Mouse (Mus musculus): Measurements from ENCODE around the gene Ptgds. TPM values are rescaled to one million over a fixed set of nuclear protein-coding genes. Genes with fewer than 3 reads are reported as not detected.

Ptgds gene
- polyA plus RNA-seq, 2 experiments: 0.17 to 0.96 TPM

- TF ChIP-seq EP300 (IDR thresholded peaks at IDR 0.05; ENCODE audit: low read depth): no peak
- TF ChIP-seq CTCF (IDR thresholded peaks at IDR 0.05; ENCODE audit: low read depth): no peak
- H3K36me3 ChIP-seq (replicated peaks; ENCODE audit: control insufficient read depth, insufficient read depth, low read depth): no peaks in the 10 kb centered on the region
- ATAC-seq (ENCODE audit: insufficient read depth) (no peak), DNase-seq (ENCODE audit: low read depth in 3 of 3, low spot score in 3 of 3) (no peak)
- no peaks in the 10 kb centered on the region for H3K4me1 ChIP-seq (replicated peaks; ENCODE audit: control insufficient read depth in 2 of 2, insufficient read depth in 2 of 2, low read length in 1 of 2)
- no peaks in the 10 kb centered on the region for H3K27me3 ChIP-seq (ENCODE audit: control insufficient read depth, insufficient read depth, low read length)
- 40% methylated on average over 1 of the region's 1 CpGs for WGBS (ENCODE audit: insufficient replicate concordance)
- no peak overlapping the region for H3K4me2 ChIP-seq (ENCODE audit: low read depth)
- no peaks in the 10 kb centered on the region for H3K9me3 ChIP-seq (ENCODE audit: control insufficient read depth, low read length)
- H3K4me3 ChIP-seq (ENCODE audit: insufficient read depth in 1 of 2, low read depth in 2 of 2, low read length in 2 of 2): no peak overlapping the region
- no peak overlapping the region for H3K9ac ChIP-seq (replicated peaks)
- H3K27ac ChIP-seq: no peak overlapping the region
These were observed 46.2 kb downstream of the Ptgds start for GRCm38 (mm10) chr2:25423626-25424025.

DNA sequence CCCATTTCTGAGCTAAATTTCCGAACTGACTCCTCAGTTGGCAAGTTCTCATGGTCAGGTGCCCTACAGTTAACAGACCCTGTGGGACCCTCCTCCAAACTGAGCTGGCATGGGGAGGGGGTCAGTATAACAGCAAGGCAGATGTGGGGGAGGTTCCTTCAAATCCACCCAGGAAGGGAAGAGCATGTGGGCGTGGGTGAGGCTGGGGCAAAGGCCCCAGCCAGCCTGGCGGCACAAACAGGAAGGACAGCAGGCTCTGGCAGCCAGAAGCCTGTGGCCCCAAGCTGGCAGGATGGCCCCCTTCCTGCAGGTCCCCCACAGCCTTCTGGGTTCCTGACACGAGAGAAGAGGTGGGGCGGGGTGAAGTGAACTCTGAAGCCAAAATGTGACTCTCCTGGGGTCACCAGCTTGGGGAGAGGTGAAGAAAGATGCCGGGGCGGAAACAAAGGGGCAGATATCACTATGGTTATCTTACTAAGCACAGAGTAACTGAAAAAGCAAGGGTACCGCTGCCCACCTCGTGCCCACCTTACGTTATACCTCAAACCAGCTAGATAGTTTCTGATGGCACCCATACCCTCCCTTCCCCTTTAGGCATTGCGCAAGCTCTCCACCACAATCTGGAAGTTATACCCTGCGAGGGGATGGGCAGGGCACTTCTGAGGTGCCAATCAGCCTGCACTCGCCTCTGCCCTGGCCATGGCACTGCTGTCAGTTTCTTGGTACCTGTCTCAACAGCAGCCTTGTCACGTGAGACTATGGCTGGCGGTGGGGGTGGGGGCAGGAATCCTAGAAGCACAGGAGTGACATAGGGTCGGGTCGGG is 47.0 kb downstream of the Ptgds start, which contains the start of gene Fut7:
Gene Fut7, plus strand, starts transcription at position 681 of the 824 bp plus-strand sequence.
- Histone ChIP-seq H3K9ac (replicated peaks) (no peak within 1 kb of the TSS), H3K4me1 (replicated peaks; ENCODE audit: control insufficient read depth in 2 of 2, insufficient read depth in 2 of 2, low read length in 1 of 2) (no peaks in the 10 kb centered on the region), H3K27ac (no peak within 1 kb of the TSS), H3K9me3 (ENCODE audit: control insufficient read depth, low read length) (no peaks in the 10 kb centered on the region), H3K27me3 (ENCODE audit: control insufficient read depth, insufficient read depth, low read length) (no peaks in the 10 kb centered on the region), H3K36me3 (replicated peaks; ENCODE audit: control insufficient read depth, insufficient read depth, low read depth) (no peaks in the 10 kb centered on the region), H3K4me3 (ENCODE audit: insufficient read depth in 1 of 2, low read depth in 2 of 2, low read length in 2 of 2) (no peak within 1 kb of the TSS), H3K4me2 (ENCODE audit: low read depth) (no peak within 1 kb of the TSS)
- no peak for DNase-seq (ENCODE audit: low read depth in 3 of 3, low spot score in 3 of 3)
- ATAC-seq (ENCODE audit: insufficient read depth): no peak
- no peak for TF ChIP-seq CTCF (IDR thresholded peaks at IDR 0.05; ENCODE audit: low read depth)
- no peak for TF ChIP-seq EP300 (IDR thresholded peaks at IDR 0.05; ENCODE audit: low read depth)
- 25% methylated on average over 17 of the region's 17 CpGs for WGBS (ENCODE audit: insufficient replicate concordance)

- H3K4me2 ChIP-seq (ENCODE audit: low read depth): no peak overlapping the region
- H3K9me3 ChIP-seq (ENCODE audit: control insufficient read depth, low read length): no peaks in the 10 kb centered on the region
- no peaks in the 10 kb centered on the region for H3K4me1 ChIP-seq (replicated peaks; ENCODE audit: control insufficient read depth in 2 of 2, insufficient read depth in 2 of 2, low read length in 1 of 2)
- H3K9ac ChIP-seq (replicated peaks): no peak overlapping the region
- DNase-seq (ENCODE audit: low read depth in 3 of 3, low spot score in 3 of 3) (peak; percentile 19 to 24 (median 22)), ATAC-seq (ENCODE audit: insufficient read depth) (no peak)
- TF ChIP-seq EP300 (IDR thresholded peaks at IDR 0.05; ENCODE audit: low read depth) (no peak), CTCF (IDR thresholded peaks at IDR 0.05; ENCODE audit: low read depth) (peak; percentile 70)
- H3K4me3 ChIP-seq (ENCODE audit: insufficient read depth in 1 of 2, low read depth in 2 of 2, low read length in 2 of 2): no peak overlapping the region
- no peaks in the 10 kb centered on the region for H3K27me3 ChIP-seq (ENCODE audit: control insufficient read depth, insufficient read depth, low read length)
- WGBS (ENCODE audit: insufficient replicate concordance): 18% methylated on average over 3 of the region's 3 CpGs
- no peak overlapping the region for H3K27ac ChIP-seq
- H3K36me3 ChIP-seq (replicated peaks; ENCODE audit: control insufficient read depth, insufficient read depth, low read depth): no peaks in the 10 kb centered on the region
These were observed 48.0 kb downstream of the Ptgds start for GRCm38 (mm10) chr2:25421896-25422295.

GRCm38 (mm10) chr2:25417426-25417825 is 52.4 kb downstream of the Ptgds start:
- Histone ChIP-seq H3K9ac (replicated peaks) (no peak overlapping the region), H3K4me2 (ENCODE audit: low read depth) (no peak overlapping the region), H3K9me3 (ENCODE audit: control insufficient read depth, low read length) (no peaks in the 10 kb centered on the region), H3K36me3 (replicated peaks; ENCODE audit: control insufficient read depth, insufficient read depth, low read depth) (no peaks in the 10 kb centered on the region), H3K4me3 (ENCODE audit: insufficient read depth in 1 of 2, low read depth in 2 of 2, low read length in 2 of 2) (no peak overlapping the region), H3K27ac (no peak overlapping the region), H3K4me1 (replicated peaks; ENCODE audit: control insufficient read depth in 2 of 2, insufficient read depth in 2 of 2, low read length in 1 of 2) (no peaks in the 10 kb centered on the region), H3K27me3 (ENCODE audit: control insufficient read depth, insufficient read depth, low read length) (no peaks in the 10 kb centered on the region)
- no peak for ATAC-seq (ENCODE audit: insufficient read depth)
- no peak for TF ChIP-seq EP300 (IDR thresholded peaks at IDR 0.05; ENCODE audit: low read depth)
- TF ChIP-seq CTCF (IDR thresholded peaks at IDR 0.05; ENCODE audit: low read depth): no peak
- no peak for DNase-seq (ENCODE audit: low read depth in 3 of 3, low spot score in 3 of 3)
- WGBS (ENCODE audit: insufficient replicate concordance): 36% methylated on average over 3 of the region's 3 CpGs

Small RNAs within 50 kb of the gene (microRNA-seq; reads per million reads assigned to microRNA genes)
- gene Mir3087: not detected

Other genes with a start within 250 kb of the Ptgds start
Only the 30 nearest of the 41 such genes appear.
- gene Ssna1, start 197.6 kb downstream of the Ptgds start, polyA plus RNA-seq (2012; rRNA removed): 65.8 and 76.0 TPM in 2 replicates
- gene Ssna1, start 197.6 kb downstream of the Ptgds start, polyA plus RNA-seq (2014; fragmentation: Nextera tagmentation; extraction: Ambion mirVana): 145 and 155 TPM in 2 replicates
- 20.5 and 23.8 TPM in 2 replicates for gene Anapc2, start 197.6 kb downstream of the Ptgds start, polyA plus RNA-seq (2012; rRNA removed)
- gene Anapc2, start 197.6 kb downstream of the Ptgds start, polyA plus RNA-seq (2014; fragmentation: Nextera tagmentation; extraction: Ambion mirVana): 30.2 TPM in 2 replicates
- not detected in 2 replicates for gene Tmem210, start 181.9 kb downstream of the Ptgds start, polyA plus RNA-seq (2012; rRNA removed)
- not detected in 2 replicates for gene Tmem210, start 181.9 kb downstream of the Ptgds start, polyA plus RNA-seq (2014; fragmentation: Nextera tagmentation; extraction: Ambion mirVana)
- gene Lrrc26, start 180.1 kb downstream of the Ptgds start, polyA plus RNA-seq (2012; rRNA removed): not detected in 2 replicates
- not detected in 2 replicates for gene Lrrc26, start 180.1 kb downstream of the Ptgds start, polyA plus RNA-seq (2014; fragmentation: Nextera tagmentation; extraction: Ambion mirVana)
- gene Grin1, start 150.9 kb downstream of the Ptgds start, polyA plus RNA-seq (2012; rRNA removed): 0.02 and 0.05 TPM in 2 replicates
- 0.06 and 0.14 TPM in 2 replicates for gene Grin1, start 150.9 kb downstream of the Ptgds start, polyA plus RNA-seq (2014; fragmentation: Nextera tagmentation; extraction: Ambion mirVana)
- 5.3 and 6.6 TPM in 2 replicates for gene Man1b1, start 137.7 kb downstream of the Ptgds start, polyA plus RNA-seq (2012; rRNA removed)
- gene Man1b1, start 137.7 kb downstream of the Ptgds start, polyA plus RNA-seq (2014; fragmentation: Nextera tagmentation; extraction: Ambion mirVana): 25.4 and 28.2 TPM in 2 replicates
- gene Dpp7, start 113.7 kb downstream of the Ptgds start, polyA plus RNA-seq (2012; rRNA removed): 9.3 and 10.6 TPM in 2 replicates
- 9.4 and 12.8 TPM in 2 replicates for gene Dpp7, start 113.7 kb downstream of the Ptgds start, polyA plus RNA-seq (2014; fragmentation: Nextera tagmentation; extraction: Ambion mirVana)
- gene Uap1l1, start 104.4 kb downstream of the Ptgds start, polyA plus RNA-seq (2012; rRNA removed): 2.9 and 3.8 TPM in 2 replicates
- 9.3 and 14.1 TPM in 2 replicates for gene Uap1l1, start 104.4 kb downstream of the Ptgds start, polyA plus RNA-seq (2014; fragmentation: Nextera tagmentation; extraction: Ambion mirVana)
- 20.1 and 21.5 TPM in 2 replicates for gene Sapcd2, start 97.7 kb downstream of the Ptgds start, polyA plus RNA-seq (2012; rRNA removed)
- gene Sapcd2, start 97.7 kb downstream of the Ptgds start, polyA plus RNA-seq (2014; fragmentation: Nextera tagmentation; extraction: Ambion mirVana): 17.9 and 20.5 TPM in 2 replicates
- gene Entpd2, start 74.2 kb downstream of the Ptgds start, polyA plus RNA-seq (2012; rRNA removed): 0.18 and 0.30 TPM in 2 replicates
- 0.23 TPM in 1 of 2 replicates, not detected in the other for gene Entpd2, start 74.2 kb downstream of the Ptgds start, polyA plus RNA-seq (2014; fragmentation: Nextera tagmentation; extraction: Ambion mirVana)
- gene Npdc1, start 70.7 kb downstream of the Ptgds start, polyA plus RNA-seq (2012; rRNA removed): 3.4 and 3.9 TPM in 2 replicates
- 2.4 and 2.7 TPM in 2 replicates for gene Npdc1, start 70.7 kb downstream of the Ptgds start, polyA plus RNA-seq (2014; fragmentation: Nextera tagmentation; extraction: Ambion mirVana)
- gene Fut7, start 46.8 kb downstream of the Ptgds start, polyA plus RNA-seq (2012; rRNA removed): 0.55 and 0.58 TPM in 2 replicates
- gene Fut7, start 46.8 kb downstream of the Ptgds start, polyA plus RNA-seq (2014; fragmentation: Nextera tagmentation; extraction: Ambion mirVana): 0.34 and 0.90 TPM in 2 replicates
- 2.4 and 2.5 TPM in 2 replicates for gene Abca2, start 41.3 kb downstream of the Ptgds start, polyA plus RNA-seq (2012; rRNA removed)
- 0.91 and 1.1 TPM in 2 replicates for gene Abca2, start 41.3 kb downstream of the Ptgds start, polyA plus RNA-seq (2014; fragmentation: Nextera tagmentation; extraction: Ambion mirVana)
- 0.08 and 0.32 TPM in 2 replicates for gene Clic3, start 13.2 kb downstream of the Ptgds start, polyA plus RNA-seq (2012; rRNA removed)
- gene Clic3, start 13.2 kb downstream of the Ptgds start, polyA plus RNA-seq (2014; fragmentation: Nextera tagmentation; extraction: Ambion mirVana): 0.18 and 0.27 TPM in 2 replicates
- 7.9 and 9.2 TPM in 2 replicates for gene Paxx, start 9.0 kb downstream of the Ptgds start, polyA plus RNA-seq (2012; rRNA removed)
- gene Paxx, start 9.0 kb downstream of the Ptgds start, polyA plus RNA-seq (2014; fragmentation: Nextera tagmentation; extraction: Ambion mirVana): 6.3 and 7.3 TPM in 2 replicates
- not detected in 2 replicates for gene Lcn12, start 23.9 kb upstream of the Ptgds start, polyA plus RNA-seq (2012; rRNA removed)
- gene Lcn12, start 23.9 kb upstream of the Ptgds start, polyA plus RNA-seq (2014; fragmentation: Nextera tagmentation; extraction: Ambion mirVana): not detected in 2 replicates
- 6.2 and 8.1 TPM in 2 replicates for gene Fbxw5, start 30.7 kb upstream of the Ptgds start, polyA plus RNA-seq (2012; rRNA removed)
- 18.3 and 20.4 TPM in 2 replicates for gene Fbxw5, start 30.7 kb upstream of the Ptgds start, polyA plus RNA-seq (2014; fragmentation: Nextera tagmentation; extraction: Ambion mirVana)
- gene C8g, start 31.7 kb upstream of the Ptgds start, polyA plus RNA-seq (2012; rRNA removed): 26.7 and 31.2 TPM in 2 replicates
- gene C8g, start 31.7 kb upstream of the Ptgds start, polyA plus RNA-seq (2014; fragmentation: Nextera tagmentation; extraction: Ambion mirVana): 53.1 and 57.9 TPM in 2 replicates
- gene Traf2, start 76.9 kb upstream of the Ptgds start, polyA plus RNA-seq (2012; rRNA removed): 5.2 and 5.9 TPM in 2 replicates
- 12.3 and 14.4 TPM in 2 replicates for gene Traf2, start 76.9 kb upstream of the Ptgds start, polyA plus RNA-seq (2014; fragmentation: Nextera tagmentation; extraction: Ambion mirVana)
- 86.5 and 104 TPM in 2 replicates for gene Edf1, start 87.8 kb upstream of the Ptgds start, polyA plus RNA-seq (2012; rRNA removed)
- 192 and 203 TPM in 2 replicates for gene Edf1, start 87.8 kb upstream of the Ptgds start, polyA plus RNA-seq (2014; fragmentation: Nextera tagmentation; extraction: Ambion mirVana)
- gene Mamdc4, start 104.8 kb upstream of the Ptgds start, polyA plus RNA-seq (2012; rRNA removed): 1.6 and 9.7 TPM in 2 replicates
- gene Mamdc4, start 104.8 kb upstream of the Ptgds start, polyA plus RNA-seq (2014; fragmentation: Nextera tagmentation; extraction: Ambion mirVana): 0.18 and 0.25 TPM in 2 replicates
- 29.5 and 31.4 TPM in 2 replicates for gene Phpt1, start 105.2 kb upstream of the Ptgds start, polyA plus RNA-seq (2012; rRNA removed)
- gene Phpt1, start 105.2 kb upstream of the Ptgds start, polyA plus RNA-seq (2014; fragmentation: Nextera tagmentation; extraction: Ambion mirVana): 44.9 and 46.5 TPM in 2 replicates
- gene Ajm1, start 111.7 kb upstream of the Ptgds start, polyA plus RNA-seq (2012; rRNA removed): 0.07 and 0.11 TPM in 2 replicates
- not detected in 2 replicates for gene Ajm1, start 111.7 kb upstream of the Ptgds start, polyA plus RNA-seq (2014; fragmentation: Nextera tagmentation; extraction: Ambion mirVana)
- 19.0 and 21.5 TPM in 2 replicates for gene Rabl6, start 138.5 kb upstream of the Ptgds start, polyA plus RNA-seq (2012; rRNA removed)
- 18.6 and 19.7 TPM in 2 replicates for gene Rabl6, start 138.5 kb upstream of the Ptgds start, polyA plus RNA-seq (2014; fragmentation: Nextera tagmentation; extraction: Ambion mirVana)
- not detected in 2 replicates for gene Ccdc183, start 147.6 kb upstream of the Ptgds start, polyA plus RNA-seq (2012; rRNA removed)
- gene Ccdc183, start 147.6 kb upstream of the Ptgds start, polyA plus RNA-seq (2014; fragmentation: Nextera tagmentation; extraction: Ambion mirVana): 0.08 TPM in 1 of 2 replicates, not detected in the other
- 5.9 and 9.8 TPM in 2 replicates for gene Tmem141, start 152.0 kb upstream of the Ptgds start, polyA plus RNA-seq (2012; rRNA removed)
- 9.3 and 9.4 TPM in 2 replicates for gene Tmem141, start 152.0 kb upstream of the Ptgds start, polyA plus RNA-seq (2014; fragmentation: Nextera tagmentation; extraction: Ambion mirVana)
- gene Fcna, start 158.0 kb upstream of the Ptgds start, polyA plus RNA-seq (2012; rRNA removed): 23.4 and 27.6 TPM in 2 replicates
- 41.5 and 47.1 TPM in 2 replicates for gene Fcna, start 158.0 kb upstream of the Ptgds start, polyA plus RNA-seq (2014; fragmentation: Nextera tagmentation; extraction: Ambion mirVana)
- not detected in 2 replicates for gene Lcn8, start 183.1 kb upstream of the Ptgds start, polyA plus RNA-seq (2012; rRNA removed)
- not detected in 2 replicates for gene Lcn8, start 183.1 kb upstream of the Ptgds start, polyA plus RNA-seq (2014; fragmentation: Nextera tagmentation; extraction: Ambion mirVana)
- not detected in 2 replicates for gene Lcn5, start 187.9 kb upstream of the Ptgds start, polyA plus RNA-seq (2012; rRNA removed)
- not detected in 2 replicates for gene Lcn5, start 187.9 kb upstream of the Ptgds start, polyA plus RNA-seq (2014; fragmentation: Nextera tagmentation; extraction: Ambion mirVana)
- gene Lcn6, start 206.7 kb upstream of the Ptgds start, polyA plus RNA-seq (2012; rRNA removed): not detected in 2 replicates
- gene Lcn6, start 206.7 kb upstream of the Ptgds start, polyA plus RNA-seq (2014; fragmentation: Nextera tagmentation; extraction: Ambion mirVana): not detected in 2 replicates